Mouse (Mus musculus) cerebellum, postnatal 14 days (tissue): ENCODE measurements at regions not wholly inside any gene's neighbourhood (a gene's known extent, or its start where the extent isn't known, plus 50 kb on each side); places are given as distances from the start of the nearest gene placed in this dataset.
"Not testable (repeated sequence)": the region's sequence is repeated elsewhere in the genome, so short reads cannot be mapped to it uniquely, and the experiment has no call there.

ENCODE experiments used
- DNase-seq, 2 experiments: peaks; one replicate each; pipeline ENCODE4 v3.0.0; 2021; ENCODE audit warnings: mixed read lengths in 2 of 2

- DNase-seq: no peak
These were observed 428.1 kb downstream of the Pom121l12 start for GRCm38 (mm10) chr11:15027213-15027612.

GRCm38 (mm10) chr11:15042168-15042567 lies 443.1 kb downstream of the Pom121l12 start:
- DNase-seq: no peak

GRCm38 (mm10) chr11:15088918-15089645 lies 490.0 kb downstream of the Pom121l12 start:
- not testable (repeated sequence) for DNase-seq

- DNase-seq: no peak
These were observed 497.8 kb downstream of the Pom121l12 start for GRCm38 (mm10) chr11:15096900-15097299.

- DNase-seq: no peak
These were observed 509.0 kb downstream of the Pom121l12 start for GRCm38 (mm10) chr11:15108046-15108445.

- peak; percentile 10 to 35 for DNase-seq
These were observed 514.5 kb downstream of the Pom121l12 start for GRCm38 (mm10) chr11:15113583-15113982.

- DNase-seq: peak; percentile 18 to 41
These were observed 526.7 kb downstream of the Pom121l12 start for GRCm38 (mm10) chr11:15125812-15126211.
